Mouse (Mus musculus): ENCODE measurements around the gene Osbpl11. TPM values are rescaled to one million over a fixed set of nuclear protein-coding genes. Genes with fewer than 3 reads are reported as not detected.
A peak's percentile ranks its signal among the peaks of the same experiment; 100 is the strongest.
"Not testable (repeated sequence)": the region's sequence is repeated elsewhere in the genome, so short reads cannot be mapped to it uniquely, and the experiment has no call there.

Osbpl11 gene
- polyA plus RNA-seq, 1 experiment from 2014 or later = 20.3 TPM

DNA sequence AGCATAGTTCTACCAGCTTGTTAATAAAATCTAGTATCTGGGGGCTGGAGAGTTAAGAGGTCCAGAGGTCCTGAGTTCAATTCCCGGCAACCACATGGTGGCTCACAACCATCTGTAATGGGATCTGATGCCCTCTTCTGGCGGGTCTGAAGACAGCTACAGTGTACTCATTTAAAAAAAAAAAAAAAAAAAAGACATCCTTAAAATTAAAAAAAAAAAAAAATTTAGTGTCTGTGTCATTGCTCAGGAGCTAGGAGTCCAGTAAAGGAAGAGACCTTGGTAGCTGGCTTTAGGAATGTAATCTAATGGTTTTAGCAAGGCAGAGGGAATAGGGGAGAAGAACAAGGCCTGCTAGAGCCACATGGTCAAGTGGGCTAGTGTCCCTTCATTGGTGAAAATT, 25.9 kb downstream of the Osbpl11 start:
- no peak for ATAC-seq (replicated peaks)
- 89% methylated on average over 2 of the region's 2 CpGs for WGBS

DNA sequence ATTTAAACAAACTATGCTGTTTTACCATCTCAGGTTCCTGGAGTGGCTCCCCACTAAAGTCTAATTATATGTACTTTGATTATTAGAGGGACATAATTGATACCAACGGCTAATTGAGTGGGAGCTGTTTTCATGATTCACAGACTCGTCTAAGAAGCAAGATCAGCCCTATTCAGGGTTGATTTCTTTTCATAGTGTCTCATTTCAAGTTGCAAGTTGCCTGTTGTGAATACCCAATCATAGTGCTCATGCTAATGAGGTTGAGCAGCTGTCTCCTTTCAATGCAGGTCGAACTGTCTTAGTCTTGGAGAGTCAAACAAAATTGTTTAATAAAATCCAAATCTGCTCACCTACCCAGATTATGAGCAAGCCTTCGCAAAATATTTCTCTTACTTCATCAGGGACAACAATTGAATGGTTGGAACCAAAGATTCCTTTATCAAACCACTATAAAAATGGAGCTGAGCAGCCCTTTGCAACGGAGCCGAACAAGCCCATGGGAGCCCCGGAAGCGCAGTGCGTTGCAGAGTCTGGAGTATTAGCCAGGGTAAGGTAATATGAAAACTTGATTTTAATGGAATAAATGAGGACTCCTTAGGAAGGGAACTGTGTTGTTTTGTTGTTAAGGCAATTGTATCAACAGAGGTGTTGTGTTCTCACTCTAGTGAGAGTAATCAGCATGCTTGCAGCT, 31.6 kb downstream of the Osbpl11 start:
- WGBS = 20% methylated on average over 9 of the region's 9 CpGs
- Histone ChIP-seq H3K27ac (replicated peaks) (peak overlapping the region; percentile 29), H3K4me3 (no peak overlapping the region), H3K4me2 (replicated peaks) (no peak overlapping the region), H3K36me3 (peaks cover 27% of the 10 kb centered on the region), H3K27me3 (no peaks in the 10 kb centered on the region), H3K4me1 (peaks cover 15% of the 10 kb centered on the region), H3K9me3 (no peaks in the 10 kb centered on the region), H3K9ac (replicated peaks) (no peak overlapping the region)
- 0 out of 2 replicates have a peak, but pooled peaks have one; percentile 57 for ATAC-seq (replicated peaks)

More for the DNA sequence above, 25.9 kb downstream of the Osbpl11 start:
- H3K4me3 ChIP-seq = no peak overlapping the region
- H3K4me1 ChIP-seq = peaks cover 5% of the 10 kb centered on the region; the same call in 1 of the 2 replicates
- no peaks in the 10 kb centered on the region for H3K9me3 ChIP-seq
- no peak overlapping the region for H3K27ac ChIP-seq (replicated peaks)
- H3K27me3 ChIP-seq = no peaks in the 10 kb centered on the region
- peaks cover 48% of the 10 kb centered on the region for H3K36me3 ChIP-seq
- H3K4me2 ChIP-seq (replicated peaks) = no peak overlapping the region
- no peak overlapping the region for H3K9ac ChIP-seq (replicated peaks)

DNA sequence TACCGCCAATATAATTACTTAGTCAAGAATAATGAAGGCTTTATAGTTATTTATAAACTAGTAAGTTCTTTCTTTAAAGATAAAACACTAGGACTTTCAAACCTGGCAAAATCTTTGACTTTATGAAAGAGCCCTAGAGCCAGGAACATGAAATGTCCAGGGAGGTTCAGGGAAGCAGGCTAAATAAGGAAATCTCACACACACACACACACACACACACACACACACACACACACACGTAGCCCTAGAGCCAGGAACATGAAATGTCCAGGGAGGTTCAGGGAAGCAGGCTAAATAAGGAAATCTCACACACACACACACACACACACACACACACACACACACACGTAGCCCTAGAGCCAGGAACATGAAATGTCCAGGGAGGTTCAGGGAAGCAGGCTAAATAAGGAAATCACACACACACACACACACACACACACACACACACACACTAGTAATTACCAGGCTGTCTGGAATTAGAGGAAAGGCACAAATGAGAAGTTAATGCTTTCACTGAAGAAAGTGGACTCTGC, 32.7 kb downstream of the Osbpl11 start:
- Histone ChIP-seq H3K36me3 (peaks cover 29% of the 10 kb centered on the region), H3K4me1 (peaks cover 15% of the 10 kb centered on the region)
- not testable (repeated sequence) for H3K9me3 ChIP-seq; H3K4me2 ChIP-seq (replicated peaks); H3K9ac ChIP-seq (replicated peaks); H3K27ac ChIP-seq (replicated peaks); H3K4me3 ChIP-seq; H3K27me3 ChIP-seq; ATAC-seq (replicated peaks)
- 63% methylated on average over 3 of the region's 3 CpGs for WGBS

DNA sequence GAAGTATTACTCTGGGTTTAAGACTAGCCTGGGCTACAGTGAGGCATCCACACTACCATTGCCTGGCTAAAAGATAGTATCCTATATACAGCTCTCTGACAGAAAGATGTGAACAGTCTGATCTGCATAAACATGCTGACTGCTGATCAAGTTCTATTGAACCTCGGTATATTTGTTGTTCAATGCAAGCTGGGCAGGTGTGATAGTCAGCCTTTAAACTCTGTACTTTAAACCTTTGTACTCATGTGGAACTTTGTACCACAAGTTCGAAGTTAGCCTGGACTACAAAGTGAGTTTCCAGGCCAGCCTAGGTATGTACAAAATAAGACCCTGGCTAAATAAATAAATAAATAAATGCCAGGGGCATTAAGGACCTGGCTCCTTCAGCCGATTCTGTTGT, 37.6 kb downstream of the Osbpl11 start:
- H3K4me1 ChIP-seq = no peaks in the 10 kb centered on the region
- no peak overlapping the region for H3K4me3 ChIP-seq
- no peaks in the 10 kb centered on the region for H3K27me3 ChIP-seq
- 98% methylated on average over 3 of the region's 3 CpGs for WGBS
- H3K9me3 ChIP-seq = no peaks in the 10 kb centered on the region
- no peak overlapping the region for H3K27ac ChIP-seq (replicated peaks)
- no peak overlapping the region for H3K4me2 ChIP-seq (replicated peaks)
- no peak for ATAC-seq (replicated peaks)
- H3K36me3 ChIP-seq = peaks cover 38% of the 10 kb centered on the region
- H3K9ac ChIP-seq (replicated peaks) = no peak overlapping the region

DNA sequence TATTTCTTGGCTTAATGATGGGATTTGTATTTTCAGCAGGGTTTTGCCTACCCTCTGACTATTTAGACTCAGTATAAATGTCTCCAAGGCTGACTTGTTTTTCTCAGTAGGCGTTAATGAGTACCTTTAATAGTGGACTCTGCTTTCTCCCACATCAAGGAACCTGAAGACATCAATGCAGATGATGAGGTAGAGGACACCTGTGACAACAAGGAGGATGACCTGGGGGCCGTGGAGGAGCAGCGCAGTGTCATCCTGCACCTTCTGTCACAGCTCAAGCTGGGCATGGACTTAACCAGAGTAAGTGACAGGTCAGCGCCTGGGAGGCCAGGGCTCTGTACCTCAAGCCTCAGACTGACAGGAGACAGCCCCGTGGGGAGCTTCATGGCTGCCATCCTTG, 39.5 kb downstream of the Osbpl11 start:
- Histone ChIP-seq H3K9me3 (no peaks in the 10 kb centered on the region), H3K36me3 (peaks cover 54% of the 10 kb centered on the region), H3K4me2 (replicated peaks) (no peak overlapping the region), H3K4me3 (no peak overlapping the region), H3K27me3 (no peaks in the 10 kb centered on the region), H3K9ac (replicated peaks) (no peak overlapping the region), H3K27ac (replicated peaks) (no peak overlapping the region), H3K4me1 (no peaks in the 10 kb centered on the region)
- ATAC-seq (replicated peaks) = no peak
- 96% methylated on average over 5 of the region's 5 CpGs for WGBS

DNA sequence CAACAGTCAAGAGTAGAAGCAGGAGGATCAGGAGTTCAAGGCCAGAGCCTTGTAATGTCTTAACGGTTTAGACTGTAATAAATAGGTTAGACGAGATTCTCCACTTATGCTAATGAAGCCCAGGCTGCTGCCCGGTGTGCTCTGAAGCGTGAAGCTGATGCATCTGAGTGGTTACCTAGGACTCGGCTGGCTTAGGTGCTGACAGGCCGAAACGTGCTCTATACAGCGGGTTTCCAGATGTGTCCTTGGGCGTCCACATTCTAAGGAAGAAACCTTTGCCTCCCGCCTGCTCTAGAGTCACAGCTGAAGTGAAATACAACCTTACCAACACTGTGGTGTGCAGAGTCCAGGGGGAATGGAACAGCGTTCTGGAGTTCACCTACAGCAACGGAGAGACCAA, 49.3 kb downstream of the Osbpl11 start:
- peaks cover 27% of the 10 kb centered on the region for H3K36me3 ChIP-seq
- WGBS = 69% methylated on average over 12 of the region's 12 CpGs
- H3K9ac ChIP-seq (replicated peaks) = no peak overlapping the region
- no peak for ATAC-seq (replicated peaks)
- H3K27ac ChIP-seq (replicated peaks) = no peak overlapping the region
- H3K4me1 ChIP-seq = no peaks in the 10 kb centered on the region
- no peak overlapping the region for H3K4me2 ChIP-seq (replicated peaks)
- H3K27me3 ChIP-seq = no peaks in the 10 kb centered on the region
- H3K9me3 ChIP-seq = no peaks in the 10 kb centered on the region
- no peak overlapping the region for H3K4me3 ChIP-seq

DNA sequence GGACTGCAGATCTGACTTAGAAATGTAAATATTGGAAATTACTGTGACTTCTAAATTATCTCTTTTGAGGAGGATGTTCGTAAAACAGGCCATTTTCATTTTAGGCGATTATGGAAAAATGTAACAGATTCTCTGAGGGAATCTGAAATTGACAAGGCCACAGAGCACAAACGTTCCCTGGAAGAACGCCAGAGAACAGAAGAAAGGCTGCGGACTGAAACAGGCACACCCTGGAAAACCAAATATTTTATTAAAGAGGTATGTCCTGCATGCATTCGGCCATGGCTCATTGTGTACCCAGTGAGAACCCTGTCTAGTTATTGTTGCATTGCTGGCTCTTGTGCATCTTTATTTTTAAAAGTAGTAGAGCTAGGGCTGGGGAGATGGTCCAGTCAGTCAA, 51.3 kb downstream of the Osbpl11 start:
- WGBS = 74% methylated on average over 6 of the region's 6 CpGs
- peaks cover 32% of the 10 kb centered on the region for H3K36me3 ChIP-seq
- ATAC-seq (replicated peaks) = no peak

DNA sequence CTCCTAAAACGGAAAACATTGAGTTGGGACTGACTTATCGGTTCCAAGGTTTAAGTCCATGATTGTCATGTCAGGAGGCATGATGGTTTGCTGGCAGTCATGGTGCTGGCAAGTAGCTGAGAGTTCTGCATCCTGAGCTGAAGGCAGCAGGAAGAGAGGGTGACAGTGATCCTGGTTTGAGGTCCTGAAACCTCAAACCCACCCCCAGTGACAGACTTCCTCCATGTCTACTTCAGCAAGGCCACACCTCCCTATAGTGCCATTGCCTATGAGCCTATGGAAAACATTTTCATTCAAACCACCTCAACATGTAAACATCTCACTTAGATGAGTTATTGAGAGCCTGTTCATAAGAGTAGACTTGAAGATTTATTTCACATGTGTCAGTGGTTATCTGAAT, 54.4 kb downstream of the Osbpl11 start:
- peaks cover 55% of the 10 kb centered on the region for H3K36me3 ChIP-seq
- no peak overlapping the region for H3K9ac ChIP-seq (replicated peaks)
- H3K4me3 ChIP-seq = no peak overlapping the region
- ATAC-seq (replicated peaks) = no peak
- H3K27me3 ChIP-seq = no peaks in the 10 kb centered on the region
- H3K9me3 ChIP-seq = no peaks in the 10 kb centered on the region
- WGBS = 92% methylated on average over 2 of the region's 2 CpGs
- no peak overlapping the region for H3K27ac ChIP-seq (replicated peaks)
- H3K4me2 ChIP-seq (replicated peaks) = no peak overlapping the region
- H3K4me1 ChIP-seq = no peaks in the 10 kb centered on the region

More for the DNA sequence above, 51.3 kb downstream of the Osbpl11 start:
- Histone ChIP-seq H3K27me3 (no peaks in the 10 kb centered on the region), H3K4me3 (no peak overlapping the region), H3K4me1 (no peaks in the 10 kb centered on the region), H3K9me3 (no peaks in the 10 kb centered on the region), H3K27ac (replicated peaks) (no peak overlapping the region), H3K4me2 (replicated peaks) (no peak overlapping the region), H3K9ac (replicated peaks) (no peak overlapping the region)

DNA sequence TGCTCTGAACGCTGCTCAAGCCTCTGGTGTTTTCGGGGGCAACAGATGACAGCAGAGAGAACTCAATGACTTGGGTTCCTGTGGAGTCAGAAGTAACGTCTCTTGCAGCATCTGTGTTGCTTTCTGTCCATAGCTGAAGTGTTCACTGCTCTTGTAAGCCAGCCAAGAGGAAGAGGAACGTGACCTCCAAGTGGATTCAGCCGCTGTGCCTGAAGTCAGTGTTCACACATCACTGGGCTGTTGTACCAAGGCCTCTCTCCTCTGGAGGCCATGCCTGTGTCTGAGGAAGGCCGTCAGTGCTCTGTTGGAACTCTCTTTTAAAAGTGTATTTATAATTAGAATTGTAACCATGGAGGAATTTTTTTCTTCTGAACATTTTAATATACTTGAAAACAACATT, 57.2 kb downstream of the Osbpl11 start:
- no peaks in the 10 kb centered on the region for H3K27me3 ChIP-seq
- H3K4me2 ChIP-seq (replicated peaks) = no peak overlapping the region
- H3K9me3 ChIP-seq = no peaks in the 10 kb centered on the region
- no peak overlapping the region for H3K27ac ChIP-seq (replicated peaks)
- no peak overlapping the region for H3K4me3 ChIP-seq
- H3K9ac ChIP-seq (replicated peaks) = no peak overlapping the region
- peaks cover 49% of the 10 kb centered on the region for H3K36me3 ChIP-seq
- 87% methylated on average over 6 of the region's 6 CpGs for WGBS
- ATAC-seq (replicated peaks) = no peak
- no peaks in the 10 kb centered on the region for H3K4me1 ChIP-seq

DNA sequence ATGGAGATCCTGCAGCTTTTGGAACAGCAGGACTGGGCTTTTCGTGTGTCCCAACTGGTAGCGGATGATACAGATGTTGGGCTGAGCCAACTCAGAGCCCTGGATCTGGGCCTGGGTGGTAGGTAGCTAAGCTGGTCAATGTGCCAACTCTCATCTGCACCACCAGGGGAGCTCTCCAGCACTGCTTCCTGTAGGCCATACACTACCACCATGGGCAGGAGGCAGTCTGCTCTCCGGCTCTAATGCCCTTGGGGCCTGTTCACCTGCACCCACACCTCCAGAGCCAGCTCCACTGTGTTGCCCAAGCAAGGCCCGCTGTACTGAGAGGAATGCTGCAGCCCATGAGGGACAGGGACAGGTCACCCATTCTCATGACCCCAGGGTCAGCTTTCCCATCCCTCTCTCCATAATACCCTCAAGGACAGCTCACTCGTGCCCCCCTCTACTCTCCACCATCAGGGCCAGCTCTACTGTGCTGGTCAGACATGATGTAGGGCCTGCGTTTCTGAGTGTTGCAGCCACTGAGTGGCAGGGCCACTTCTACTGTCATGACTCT, 59.3 kb downstream of the Osbpl11 start:
- Histone ChIP-seq H3K36me3 (peaks cover 33% of the 10 kb centered on the region; the same call in 1 of the 2 replicates), H3K9ac (replicated peaks) (no peak overlapping the region), H3K9me3 (no peaks in the 10 kb centered on the region), H3K4me1 (no peaks in the 10 kb centered on the region), H3K27ac (replicated peaks) (no peak overlapping the region), H3K4me2 (replicated peaks) (no peak overlapping the region), H3K27me3 (no peaks in the 10 kb centered on the region), H3K4me3 (no peak overlapping the region)
- ATAC-seq (replicated peaks) = no peak
- 89% methylated on average over 6 of the region's 6 CpGs for WGBS

DNA sequence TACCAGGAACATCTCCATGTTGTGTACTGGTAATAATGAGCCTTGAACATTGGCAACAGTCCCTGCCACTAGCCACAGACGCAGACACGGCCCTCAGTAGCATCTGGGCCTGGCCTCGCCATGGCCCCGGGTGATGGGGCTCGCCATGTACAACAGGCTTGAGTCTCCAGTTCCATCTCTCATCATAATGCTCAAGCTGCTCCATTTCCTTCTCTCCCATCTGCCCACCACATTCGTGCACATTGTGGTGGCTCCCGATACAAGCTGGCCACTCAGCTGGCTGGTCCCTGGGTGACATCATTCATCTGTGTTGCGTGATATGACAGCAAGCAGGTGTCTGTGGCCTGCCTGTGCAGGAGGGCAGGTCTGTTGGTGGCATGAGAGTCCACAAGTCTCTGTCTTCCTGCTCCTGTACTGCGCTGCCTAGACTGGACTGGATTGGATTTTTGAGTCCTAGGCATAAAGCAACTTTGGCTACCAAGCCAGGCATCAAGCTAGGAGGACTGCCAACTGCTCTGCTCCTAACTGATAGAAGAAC, 60.1 kb downstream of the Osbpl11 start:
- Histone ChIP-seq H3K36me3 (peaks cover 29% of the 10 kb centered on the region; the same call in 1 of the 2 replicates), H3K9me3 (no peaks in the 10 kb centered on the region), H3K27ac (replicated peaks) (no peak overlapping the region), H3K4me1 (no peaks in the 10 kb centered on the region), H3K9ac (replicated peaks) (no peak overlapping the region), H3K27me3 (no peaks in the 10 kb centered on the region), H3K4me2 (replicated peaks) (no peak overlapping the region), H3K4me3 (no peak overlapping the region)
- no peak for ATAC-seq (replicated peaks)
- WGBS = 94% methylated on average over 9 of the region's 9 CpGs

DNA sequence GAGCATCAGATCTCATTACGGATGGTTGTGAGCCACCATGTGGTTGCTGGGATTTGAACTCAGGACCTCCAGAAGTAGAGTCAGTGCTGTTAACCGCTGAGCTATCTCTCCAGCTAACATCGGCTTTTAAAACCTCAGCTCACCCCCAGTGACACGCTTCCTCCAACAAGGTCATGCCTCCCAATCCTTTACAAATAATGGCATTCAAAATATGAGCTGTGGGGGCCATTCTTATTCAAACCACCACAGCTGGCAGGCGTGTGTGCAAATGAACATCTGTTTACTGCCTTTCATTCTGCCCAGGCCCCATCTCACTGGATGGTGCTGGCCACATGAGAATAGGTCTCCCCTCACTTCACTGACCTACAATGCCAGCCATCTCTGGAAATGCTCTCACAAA, 61.7 kb downstream of the Osbpl11 start:
- Histone ChIP-seq H3K36me3 (peaks cover 22% of the 10 kb centered on the region; the same call in 1 of the 2 replicates), H3K9ac (replicated peaks) (no peak overlapping the region), H3K4me1 (peaks cover 6% of the 10 kb centered on the region), H3K27me3 (no peaks in the 10 kb centered on the region), H3K4me3 (no peak overlapping the region), H3K9me3 (no peaks in the 10 kb centered on the region), H3K4me2 (replicated peaks) (no peak overlapping the region), H3K27ac (replicated peaks) (no peak overlapping the region)
- WGBS = 84% methylated on average over 5 of the region's 5 CpGs
- no peak for ATAC-seq (replicated peaks)

Measured in forebrain, embryonic 15.5 days (tissue).